Mouse (Mus musculus) T-cell, adult 66 days (primary cell): ENCODE data around the gene Jmjd7. TPM values are rescaled to one million over a fixed set of nuclear protein-coding genes. Genes with fewer than 3 reads are reported as not detected.

Source experiments
- total RNA-seq, 2 experiments: library from RNA; stranded (reverse); gene quantifications; 3 replicates in 1 of 2; 4 replicates in 1 of 2; pipeline ENCODE4 v1.2.4; 2023

The Jmjd7 gene
- total RNA-seq, result 10 to 100 TPM; 13.9 to 15.1 TPM

GRCm38 (mm10) chr2:120026984-120027949, at the start of gene Jmjd7, which contains the start of gene Gm28042:
Gene Jmjd7 (plus strand): TSS chr2:120027483.
Gene Gm28042 (plus strand): TSS chr2:120027493.

GRCm38 (mm10) chr2:120032726-120033467, 5.6 kb downstream of the Jmjd7 start, which contains the start of gene Pla2g4b:
Gene Pla2g4b (plus strand): TSS chr2:120033417.

Other genes starting within 250 kb of the Jmjd7 start
- gene Rpap1, start 239.9 kb upstream of the Jmjd7 start, total RNA-seq, result 10 to 100 TPM; 29.0 to 34.1 TPM
- gene Tyro3, start 229.8 kb upstream of the Jmjd7 start, total RNA-seq, result 1 to 10 TPM; 7.2 to 8.9 TPM
- 10 to 100 TPM; 92.8 to 100.0 TPM for gene Mga, start 130.3 kb upstream of the Jmjd7 start, total RNA-seq
- 10 to 100 TPM; 12.8 to 16.3 TPM for gene Mapkbp1, start 54.8 kb upstream of the Jmjd7 start, total RNA-seq
- 1 to 10 TPM; 3.8 to 4.0 TPM for gene Gm28042, start within 50 bp of the Jmjd7 start, total RNA-seq
- gene Pla2g4b, start 5.9 kb downstream of the Jmjd7 start, total RNA-seq, result 1 to 10 TPM; 4.1 to 5.6 TPM
- 10 to 100 TPM; 19.3 to 22.2 TPM for gene Ehd4, start 127.1 kb downstream of the Jmjd7 start, total RNA-seq
- not detected for gene Pla2g4e, start 217.9 kb downstream of the Jmjd7 start, total RNA-seq